Mouse (Mus musculus) bone marrow macrophage, adult 2 months (primary cell): Measurements from ENCODE around the gene Cldnd1.

Experiments
- CTCF ChIP-seq: IDR thresholded peaks from 2 replicates; pipeline ENCODE4 v1.5.1; 2012; ENCODE audit warnings: low read depth, mild to moderate bottlenecking, low read length, moderate library complexity
- POLR2A ChIP-seq: IDR thresholded peaks from 2 replicates; pipeline ENCODE4 v1.6.1; 2012; ENCODE audit warnings: mild to moderate bottlenecking, low read depth, low read length, borderline replicate concordance

- TF ChIP-seq POLR2A (no peak), CTCF (no peak)
Measured at GRCm38 (mm10) chr16:58718666-58719120, 9.0 kb upstream of the Cldnd1 start, which contains the start of gene Gpr15.
